Mouse (Mus musculus): ENCODE data around the gene Med4.

GRCm38 (mm10) chr14:73547034-73547433 lies 37.2 kb downstream of the Med4 start:
- no peak for TF ChIP-seq CTCF (IDR thresholded peaks at IDR 0.05; ENCODE audit: low read depth, low read length)
- no peak for TF ChIP-seq POLR2A (IDR thresholded peaks at IDR 0.05; ENCODE audit: borderline replicate concordance, low read depth, low read length)
